Mouse (Mus musculus) spleen, adult 2 months (tissue): ENCODE measurements around the gene Fgfr2. TPM values are rescaled to one million over a fixed set of nuclear protein-coding genes. Genes with fewer than 3 reads are reported as not detected.

ENCODE experiments used
- DNase-seq, 2 experiments: peaks; one replicate each; pipeline versions ENCODE4 v3.0.0 to v3.0.0-alpha.2; 2012 to 2021; ENCODE audit warnings: low spot score in 2 of 2, low read depth in 1 of 2
- H3K27ac ChIP-seq: fragments of 200-500 bp; 2 replicates; pipeline ENCODE4 v1.5.1; 2012; ENCODE audit warnings: low read length, inconsistent platforms; ENCODE audit not compliant: insufficient read depth
- H3K27me3 ChIP-seq: fragments of 200-500 bp; 2 replicates; pipeline ENCODE4 v1.6.1; 2012; ENCODE audit warnings: mild to moderate bottlenecking, moderate library complexity, low read length, inconsistent platforms; ENCODE audit not compliant: control insufficient read depth, insufficient read depth
- H3K36me3 ChIP-seq: fragments of 200-500 bp; 2 replicates; pipeline ENCODE4 v1.6.1; 2012; ENCODE audit warnings: mild to moderate bottlenecking, low read length, inconsistent platforms; ENCODE audit not compliant: control insufficient read depth, insufficient read depth
- H3K4me1 ChIP-seq: fragments of 200-500 bp; 2 replicates; pipeline ENCODE4 v1.6.1; 2011; ENCODE audit warnings: inconsistent platforms; ENCODE audit not compliant: control insufficient read depth, insufficient read depth, insufficient read length
- H3K4me3 ChIP-seq: fragments of 200-500 bp; 2 replicates; pipeline ENCODE4 v1.5.1; 2011; ENCODE audit warnings: mild to moderate bottlenecking, inconsistent platforms; ENCODE audit not compliant: insufficient read depth, insufficient read length; ENCODE audit errors: extremely low read depth
- CTCF ChIP-seq: fragments of 200-500 bp; IDR thresholded peaks from 2 replicates; pipeline ENCODE4 v1.5.1; 2011; ENCODE audit warnings: mild to moderate bottlenecking, inconsistent platforms; ENCODE audit not compliant: insufficient read depth, insufficient read length, insufficient replicate concordance; ENCODE audit errors: extremely low read depth
- POLR2A ChIP-seq: fragments of 200-500 bp; IDR thresholded peaks from 2 replicates; pipeline ENCODE4 v1.6.1; 2011; ENCODE audit warnings: low read depth, low read length, inconsistent platforms
- WGBS: fragments of 180-500 bp; shearing (Covaris S2); methylation state at CpG from one replicate; pipeline ENCODE4 v1.1.7; 2018; 5-methylcytosine and 5-hydroxymethylcytosine counted together
- polyA plus RNA-seq: library from polyadenylated mRNA; depleted of rRNA; stranded (reverse); fragments of >200 nt; gene quantifications from 2 replicates; pipeline ENCODE4 v1.2.3, GENCODE M21; 2012

The Fgfr2 gene
- polyA plus RNA-seq, 1 experiment: 1.6 TPM

GRCm38 (mm10) chr7:132811716-132812618 lies 311.2 kb downstream of the Fgfr2 start:
- no peak for TF ChIP-seq CTCF
- TF ChIP-seq POLR2A: no peak
- H3K36me3 ChIP-seq: no peaks in the 10 kb centered on the region
- DNase-seq: peak; percentile 31 to 53
- H3K4me3 ChIP-seq: peak overlapping the region; percentile 84
- no peaks in the 10 kb centered on the region for H3K27me3 ChIP-seq
- H3K4me1 ChIP-seq: peaks cover 16% of the 10 kb centered on the region; the same call in 1 of the 2 replicates
- 2% methylated on average over 23 of the region's 23 CpGs for WGBS
- H3K27ac ChIP-seq: peak overlapping the region; percentile 96

GRCm38 (mm10) chr7:132810879-132811278 lies 312.3 kb downstream of the Fgfr2 start:
- Histone ChIP-seq H3K4me3 (peak overlapping the region; percentile 31; the same call in 1 of the 2 replicates), H3K27ac (peak overlapping the region; percentile 42), H3K36me3 (no peaks in the 10 kb centered on the region), H3K4me1 (peaks cover 21% of the 10 kb centered on the region; the same call in 1 of the 2 replicates), H3K27me3 (no peaks in the 10 kb centered on the region)
- DNase-seq: peak; percentile 75 to 89
- TF ChIP-seq CTCF: peak; percentile 93; the same call in 1 of the 2 replicates
- TF ChIP-seq POLR2A: no peak
- WGBS: 64% methylated on average over 1 of the region's 1 CpGs

GRCm38 (mm10) chr7:132810368-132810767 lies 312.8 kb downstream of the Fgfr2 start:
- peak in 1 of 2 experiments; percentile 22 for DNase-seq
- Histone ChIP-seq H3K4me1 (peaks cover 26% of the 10 kb centered on the region; the same call in 1 of the 2 replicates), H3K4me3 (peak overlapping the region; percentile 0; the same call in 1 of the 2 replicates), H3K36me3 (no peaks in the 10 kb centered on the region), H3K27ac (peak overlapping the region; percentile 68), H3K27me3 (no peaks in the 10 kb centered on the region)
- TF ChIP-seq POLR2A (no peak), CTCF (no peak)
- 31% methylated on average over 6 of the region's 6 CpGs for WGBS

- 0 out of 2 replicates have a peak overlapping the region, but pooled peaks have one; percentile 13 for H3K27ac ChIP-seq
- no peak overlapping the region for H3K4me3 ChIP-seq
- no peaks in the 10 kb centered on the region for H3K27me3 ChIP-seq
- WGBS: 58% methylated on average over 6 of the region's 6 CpGs
- H3K36me3 ChIP-seq: no peaks in the 10 kb centered on the region
- H3K4me1 ChIP-seq: peaks cover 30% of the 10 kb centered on the region; the same call in 1 of the 2 replicates
- DNase-seq: no peak
- TF ChIP-seq POLR2A (no peak), CTCF (no peak)
Observed at GRCm38 (mm10) chr7:132809721-132810120, 313.4 kb downstream of the Fgfr2 start.

GRCm38 (mm10) chr7:132808841-132809682 lies 314.1 kb downstream of the Fgfr2 start:
- no peaks in the 10 kb centered on the region for H3K27me3 ChIP-seq
- WGBS: 26% methylated on average over 20 of the region's 20 CpGs
- TF ChIP-seq POLR2A (no peak), CTCF (no peak)
- no peak overlapping the region for H3K4me3 ChIP-seq
- peak overlapping the region; percentile 71 for H3K27ac ChIP-seq
- H3K4me1 ChIP-seq: peaks cover 36% of the 10 kb centered on the region; the same call in 1 of the 2 replicates
- H3K36me3 ChIP-seq: no peaks in the 10 kb centered on the region
- no peak for DNase-seq

- 76% methylated on average over 7 of the region's 7 CpGs for WGBS
- Histone ChIP-seq H3K4me3 (no peak overlapping the region), H3K4me1 (peaks cover 43% of the 10 kb centered on the region; the same call in 1 of the 2 replicates), H3K27ac (peak overlapping the region; percentile 71), H3K27me3 (no peaks in the 10 kb centered on the region), H3K36me3 (no peaks in the 10 kb centered on the region)
- DNase-seq: no peak
- TF ChIP-seq POLR2A (no peak), CTCF (no peak)
Observed at GRCm38 (mm10) chr7:132808051-132808796, 314.9 kb downstream of the Fgfr2 start.
